Mouse (Mus musculus) midbrain, postnatal 0 days (tissue): ENCODE measurements at regions not wholly inside any gene's neighbourhood (a gene's known extent, or its start where the extent isn't known, plus 50 kb on each side); places are given as distances from the start of the nearest gene placed in this dataset.

Source experiments
- ATAC-seq: fragments of 200-750 bp; cut with Nextera tagmentation; 2 replicates; pipeline ENCODE4 v1.8.0; 2017; ENCODE audit warnings: moderate number of reproducible peaks, mild to moderate bottlenecking, moderate TSS enrichment, moderate library complexity; ENCODE audit not compliant: low FRiP score
- DNase-seq: peaks from one replicate; pipeline ENCODE4 v3.0.0-alpha.2; 2015; ENCODE audit warnings: low spot score
- H3K27ac ChIP-seq: fragments of 300-500 bp; sonication (generic); 2 replicates; pipeline ENCODE4 v1.5.1; 2014; ENCODE audit warnings: low read depth, mild to moderate bottlenecking, low read length, mixed read lengths
- H3K27me3 ChIP-seq: fragments of 300-500 bp; sonication (generic); 2 replicates; pipeline ENCODE4 v1.6.1; 2014; ENCODE audit warnings: low read length, control low read depth, mixed read lengths; ENCODE audit not compliant: insufficient read depth
- H3K36me3 ChIP-seq: fragments of 300-500 bp; sonication (generic); 2 replicates; pipeline ENCODE4 v1.6.1; 2014; ENCODE audit warnings: low read length, control low read depth, mixed read lengths; ENCODE audit not compliant: insufficient read depth
- H3K4me1 ChIP-seq: fragments of 300-500 bp; sonication (generic); 2 replicates; pipeline ENCODE4 v1.6.1; 2014; ENCODE audit warnings: mild to moderate bottlenecking, control low read depth, antibody characterized with exemption, low read length, mixed read lengths; ENCODE audit not compliant: insufficient read depth
- H3K4me2 ChIP-seq: fragments of 300-500 bp; sonication (generic); 2 replicates; pipeline ENCODE4 v1.6.1; 2014; ENCODE audit warnings: low read depth, mild to moderate bottlenecking, low read length, mixed read lengths; ENCODE audit not compliant: poor library complexity, severe bottlenecking
- H3K4me3 ChIP-seq: fragments of 300-500 bp; sonication (generic); 2 replicates; pipeline ENCODE4 v1.5.1; 2014; ENCODE audit warnings: low read depth, mild to moderate bottlenecking, low read length, moderate library complexity
- H3K9ac ChIP-seq: fragments of 300-500 bp; sonication (generic); replicated peaks from 2 replicates; pipeline ENCODE4 v1.6.1; 2014; ENCODE audit warnings: mild to moderate bottlenecking, low read length, moderate library complexity, mixed read lengths; ENCODE audit not compliant: poor library complexity, severe bottlenecking
- H3K9me3 ChIP-seq: fragments of 300-500 bp; sonication (generic); 2 replicates; pipeline ENCODE4 v1.6.1; 2016; ENCODE audit warnings: low read length, control low read depth
- CTCF ChIP-seq: IDR thresholded peaks from 2 replicates; pipeline ENCODE4 v1.5.1; 2016; ENCODE audit warnings: antibody characterized with exemption, mild to moderate bottlenecking
- WGBS: fragments of 180-500 bp; shearing (Covaris S2); extraction: QIAGEN DNeasy Blood & Tissue Kit; methylation state at CpG from one replicate; pipeline ENCODE4 v1.1.7; 2014; 5-methylcytosine and 5-hydroxymethylcytosine counted together

DNA sequence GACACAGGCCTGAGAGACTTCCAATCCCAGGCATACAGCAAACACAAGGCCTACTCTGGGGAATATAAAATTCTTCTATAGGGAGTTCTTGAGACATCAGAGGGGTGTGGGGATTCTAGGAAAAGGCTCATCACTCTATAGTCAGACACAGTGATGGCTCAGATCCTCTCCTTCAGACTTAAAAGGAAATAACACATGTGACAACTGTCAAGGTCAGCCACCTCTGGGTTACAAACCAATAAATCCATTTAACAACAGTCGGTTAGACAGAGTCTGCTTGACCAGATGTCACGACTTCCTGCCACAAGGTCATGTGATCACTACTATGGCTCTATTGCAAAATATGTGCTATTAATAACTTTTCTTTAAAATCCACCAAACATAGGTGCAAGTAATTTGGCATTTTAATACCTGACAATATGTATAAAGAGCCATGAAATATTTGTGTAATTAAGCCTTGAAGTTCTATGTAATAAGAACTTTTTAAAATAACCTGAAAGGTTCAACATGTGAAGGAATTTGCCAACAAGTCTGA is 94.1 kb upstream of the Lpar1 start:
- TF ChIP-seq CTCF, result no peak
- no peak overlapping the region for H3K27ac ChIP-seq

DNA sequence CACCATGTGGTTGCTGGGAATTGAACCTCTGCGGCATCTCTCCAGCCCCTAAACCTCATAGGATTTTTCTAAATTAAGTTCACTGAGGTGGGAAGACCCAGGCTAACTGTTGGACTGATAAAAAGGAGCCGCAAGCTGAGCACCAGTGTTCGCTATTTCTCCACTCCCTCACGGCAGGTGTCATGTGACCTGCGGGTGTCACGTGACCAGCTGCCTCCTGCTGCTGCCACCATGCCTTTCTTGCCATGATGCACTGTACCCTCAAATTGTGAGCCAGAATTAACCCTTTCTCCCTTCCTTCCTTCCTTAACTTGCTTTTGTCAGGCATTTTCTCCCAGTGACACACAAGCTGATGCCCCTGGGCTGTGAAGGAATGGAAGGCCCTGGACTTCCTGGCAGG is 93.1 kb upstream of the Lpar1 start:
- Histone ChIP-seq H3K27me3 (no peaks in the 10 kb centered on the region), H3K4me1 (no peaks in the 10 kb centered on the region), H3K27ac (no peak overlapping the region), H3K9me3 (no peaks in the 10 kb centered on the region), H3K4me2 (no peak overlapping the region), H3K36me3 (no peaks in the 10 kb centered on the region), H3K4me3 (no peak overlapping the region), H3K9ac (no peak overlapping the region)
- DNase-seq (no peak), ATAC-seq (no peak)
- TF ChIP-seq CTCF, result no peak
- 97% methylated on average over 6 of the region's 6 CpGs for WGBS

More for the DNA sequence above, 94.1 kb upstream of the Lpar1 start:
- Histone ChIP-seq H3K27me3 (no peaks in the 10 kb centered on the region), H3K9me3 (no peaks in the 10 kb centered on the region), H3K36me3 (no peaks in the 10 kb centered on the region), H3K9ac (no peak overlapping the region), H3K4me3 (no peak overlapping the region), H3K4me2 (no peak overlapping the region), H3K4me1 (no peaks in the 10 kb centered on the region)
- 75% methylated on average over 2 of the region's 2 CpGs for WGBS
- no peak for DNase-seq
- ATAC-seq, result no peak

DNA sequence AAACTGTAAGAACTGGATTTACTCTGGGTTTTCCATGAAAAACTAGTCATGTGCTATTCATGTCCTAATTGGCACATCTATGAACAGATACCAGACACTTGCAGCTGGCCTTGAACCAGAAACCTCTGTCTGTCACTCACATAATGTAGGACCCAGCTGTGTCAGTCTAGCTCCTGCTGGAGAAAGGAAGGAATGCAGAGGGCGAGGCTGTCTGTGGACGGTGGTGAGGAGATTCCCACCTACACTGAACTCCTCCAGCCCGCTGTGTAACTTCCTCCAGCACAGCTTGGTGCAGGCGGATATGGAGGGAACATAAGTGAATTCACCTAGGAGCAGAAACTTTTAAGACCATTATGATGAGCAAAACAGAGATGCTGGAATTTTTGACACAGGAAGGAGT is 89.7 kb upstream of the Lpar1 start:
- H3K4me2 ChIP-seq, result no peak overlapping the region
- no peak overlapping the region for H3K9ac ChIP-seq
- 74% methylated on average over 4 of the region's 4 CpGs for WGBS
- no peak overlapping the region for H3K4me3 ChIP-seq
- no peak for TF ChIP-seq CTCF
- no peaks in the 10 kb centered on the region for H3K36me3 ChIP-seq
- H3K27ac ChIP-seq, result no peak overlapping the region
- H3K27me3 ChIP-seq, result no peaks in the 10 kb centered on the region
- no peaks in the 10 kb centered on the region for H3K9me3 ChIP-seq
- ATAC-seq (no peak), DNase-seq (no peak)
- no peaks in the 10 kb centered on the region for H3K4me1 ChIP-seq

DNA sequence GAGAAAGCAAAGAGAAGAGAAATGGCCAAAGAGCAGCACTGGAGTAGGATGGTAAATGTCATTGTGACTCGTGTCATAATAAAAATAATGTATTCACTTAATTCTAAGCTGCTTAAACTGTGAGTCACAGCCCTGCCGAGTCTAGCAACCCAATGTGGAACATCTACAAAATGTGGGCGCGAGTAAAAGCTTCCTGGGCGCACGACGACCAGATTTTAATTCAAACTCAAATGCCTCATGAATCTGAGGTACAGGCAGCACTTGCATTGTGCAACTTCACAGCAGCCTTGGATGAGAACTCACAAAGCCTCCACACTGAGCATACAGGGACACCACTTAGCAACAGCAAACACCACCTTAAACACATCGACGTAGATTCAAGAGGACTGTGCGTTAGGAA is 88.5 kb upstream of the Lpar1 start:
- DNase-seq (no peak), ATAC-seq (no peak)
- Histone ChIP-seq H3K27ac (no peak overlapping the region), H3K4me3 (no peak overlapping the region), H3K27me3 (no peaks in the 10 kb centered on the region), H3K9ac (no peak overlapping the region), H3K4me1 (no peaks in the 10 kb centered on the region), H3K4me2 (no peak overlapping the region), H3K9me3 (no peaks in the 10 kb centered on the region), H3K36me3 (no peaks in the 10 kb centered on the region)
- 85% methylated on average over 10 of the region's 10 CpGs for WGBS
- TF ChIP-seq CTCF, result no peak

DNA sequence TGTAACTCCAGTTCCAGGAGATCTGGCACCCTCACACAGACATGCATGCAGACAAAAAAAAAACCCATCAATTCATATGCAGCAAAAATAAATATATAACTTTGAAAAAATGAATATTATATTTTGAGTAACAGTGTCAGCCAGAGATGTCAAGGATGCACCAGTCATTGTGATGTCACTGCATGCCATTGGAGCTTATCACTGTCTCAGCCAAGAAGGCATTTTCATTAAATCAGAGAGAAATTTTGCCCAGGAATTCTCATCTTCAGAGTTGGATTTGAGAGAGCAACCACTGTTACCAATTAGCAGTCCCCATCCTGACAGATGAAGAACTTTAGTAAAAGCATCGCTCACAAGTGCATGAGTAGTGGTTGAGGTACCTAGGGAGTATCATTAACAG is 79.0 kb upstream of the Lpar1 start:
- no peak for TF ChIP-seq CTCF
- H3K4me3 ChIP-seq, result no peak overlapping the region
- 86% methylated on average over 1 of the region's 1 CpGs for WGBS

DNA sequence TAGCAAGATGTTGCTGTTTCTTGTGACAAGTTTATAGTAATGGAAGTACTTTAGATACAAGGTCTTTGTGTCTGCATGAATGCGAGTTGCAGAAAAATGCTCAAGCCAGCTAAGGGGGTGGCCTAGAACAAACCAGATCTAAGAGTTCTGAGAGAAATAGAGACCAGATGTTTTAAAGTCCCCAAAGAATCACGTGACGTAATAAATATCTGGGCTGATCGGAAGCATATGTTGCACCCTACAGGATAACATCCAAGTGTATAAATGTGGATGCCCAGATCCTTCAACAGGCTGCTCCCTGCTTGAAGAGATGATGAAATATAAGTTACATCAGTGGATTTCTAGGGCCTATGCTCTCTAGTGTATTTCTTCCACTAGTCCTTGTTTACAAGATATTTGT is 77.7 kb upstream of the Lpar1 start:
- DNase-seq (no peak), ATAC-seq (no peak)
- H3K4me1 ChIP-seq, result no peaks in the 10 kb centered on the region
- H3K4me2 ChIP-seq, result no peak overlapping the region
- H3K36me3 ChIP-seq, result no peaks in the 10 kb centered on the region
- H3K27me3 ChIP-seq, result no peaks in the 10 kb centered on the region
- TF ChIP-seq CTCF, result no peak
- no peak overlapping the region for H3K4me3 ChIP-seq
- H3K9me3 ChIP-seq, result no peaks in the 10 kb centered on the region
- WGBS, result 83% methylated on average over 4 of the region's 4 CpGs
- no peak overlapping the region for H3K9ac ChIP-seq
- no peak overlapping the region for H3K27ac ChIP-seq

More for the DNA sequence above, 79.0 kb upstream of the Lpar1 start:
- Histone ChIP-seq H3K4me1 (no peaks in the 10 kb centered on the region), H3K27ac (no peak overlapping the region), H3K4me2 (no peak overlapping the region), H3K9ac (no peak overlapping the region), H3K36me3 (no peaks in the 10 kb centered on the region), H3K9me3 (no peaks in the 10 kb centered on the region), H3K27me3 (no peaks in the 10 kb centered on the region)
- DNase-seq (no peak), ATAC-seq (no peak)
